Mouse (Mus musculus) megakaryocyte, embryonic 14.5 days (primary cell): ENCODE measurements around the gene Nfkbia. TPM values are rescaled to one million over a fixed set of nuclear protein-coding genes. Genes with fewer than 3 reads are reported as not detected.

Experiments
- H3K27me3 ChIP-seq: replicated peaks from 2 replicates; pipeline ENCODE3; 2012; ENCODE audit warnings: inconsistent platforms
- H3K36me3 ChIP-seq: replicated peaks from 2 replicates; pipeline ENCODE3; 2012; ENCODE audit warnings: low read length, inconsistent platforms, mixed read lengths
- H3K4me1 ChIP-seq: 2 replicates; pipeline ENCODE4 v1.6.1; 2012; ENCODE audit warnings: inconsistent platforms
- H3K4me3 ChIP-seq: replicated peaks from 2 replicates; pipeline ENCODE3; 2012; ENCODE audit warnings: moderate library complexity, mild to moderate bottlenecking, inconsistent platforms
- H3K9me3 ChIP-seq: 2 replicates; pipeline ENCODE4 v1.6.1; 2012; ENCODE audit warnings: inconsistent platforms
- FLI1 ChIP-seq: IDR thresholded peaks from 2 replicates; pipeline ENCODE4 v1.6.1; 2012; ENCODE audit warnings: low read length, inconsistent platforms, mixed read lengths
- GATA1 ChIP-seq: IDR thresholded peaks from 3 replicates; pipeline ENCODE4 v1.6.1; 2012; ENCODE audit warnings: mixed read lengths, low read length, inconsistent platforms, borderline replicate concordance
- polyA plus RNA-seq: library from polyadenylated mRNA; stranded (reverse); fragments of >175 nt; gene quantifications from 2 replicates; pipeline ENCODE4 v1.2.3, GENCODE M21; 2012; ENCODE audit warnings: low replicate concordance; ENCODE audit not compliant: insufficient read depth

The Nfkbia gene
- polyA plus RNA-seq, 1 experiment = 92.2 TPM

- Histone ChIP-seq H3K9me3 (peaks cover 8% of the 10 kb centered on the region), H3K36me3 (peaks cover 38% of the 10 kb centered on the region), H3K4me1 (peaks cover 53% of the 10 kb centered on the region), H3K4me3 (no peak overlapping the region), H3K27me3 (peaks cover 57% of the 10 kb centered on the region)
- TF ChIP-seq GATA1 (no peak), FLI1 (no peak)
Measured at GRCm38 (mm10) chr12:55484079-55484774, 8.2 kb downstream of the Nfkbia start.

GRCm38 (mm10) chr12:55483591-55483990 lies 8.9 kb downstream of the Nfkbia start:
- peaks cover 32% of the 10 kb centered on the region for H3K36me3 ChIP-seq
- H3K4me3 ChIP-seq = no peak overlapping the region
- peaks cover 49% of the 10 kb centered on the region for H3K4me1 ChIP-seq
- peaks cover 61% of the 10 kb centered on the region for H3K27me3 ChIP-seq
- peaks cover 8% of the 10 kb centered on the region for H3K9me3 ChIP-seq
- TF ChIP-seq GATA1 (no peak), FLI1 (no peak)

GRCm38 (mm10) chr12:55482732-55483131 lies 9.7 kb downstream of the Nfkbia start:
- Histone ChIP-seq H3K4me1 (peaks cover 41% of the 10 kb centered on the region), H3K4me3 (no peak overlapping the region), H3K36me3 (peaks cover 23% of the 10 kb centered on the region), H3K9me3 (peaks cover 8% of the 10 kb centered on the region), H3K27me3 (peaks cover 56% of the 10 kb centered on the region)
- TF ChIP-seq GATA1 = no peak
- TF ChIP-seq FLI1 = no peak

DNA sequence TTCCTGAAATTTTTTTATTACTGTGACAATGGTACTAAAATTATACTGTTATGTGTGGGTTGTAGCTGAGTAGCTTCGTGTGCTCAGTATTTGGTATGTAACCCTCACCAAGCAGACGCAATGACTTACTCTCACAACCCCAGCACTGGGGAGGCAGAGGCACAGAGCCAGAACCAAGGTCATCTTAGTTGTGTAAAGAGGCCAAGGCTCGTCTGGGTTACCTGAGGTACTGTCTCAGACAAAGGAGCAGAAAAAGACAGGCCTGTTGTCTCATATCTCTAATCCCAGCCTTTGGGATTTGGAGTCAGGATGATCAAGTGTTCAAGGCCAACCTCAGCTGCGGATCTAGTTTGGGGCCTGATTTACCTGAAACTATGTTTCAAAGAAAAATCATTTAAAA lies 10.7 kb downstream of the Nfkbia start:
- Histone ChIP-seq H3K36me3 (peaks cover 13% of the 10 kb centered on the region), H3K4me1 (peaks cover 31% of the 10 kb centered on the region), H3K9me3 (peaks cover 8% of the 10 kb centered on the region), H3K27me3 (peaks cover 57% of the 10 kb centered on the region), H3K4me3 (no peak overlapping the region)
- TF ChIP-seq GATA1 (no peak), FLI1 (no peak)

DNA sequence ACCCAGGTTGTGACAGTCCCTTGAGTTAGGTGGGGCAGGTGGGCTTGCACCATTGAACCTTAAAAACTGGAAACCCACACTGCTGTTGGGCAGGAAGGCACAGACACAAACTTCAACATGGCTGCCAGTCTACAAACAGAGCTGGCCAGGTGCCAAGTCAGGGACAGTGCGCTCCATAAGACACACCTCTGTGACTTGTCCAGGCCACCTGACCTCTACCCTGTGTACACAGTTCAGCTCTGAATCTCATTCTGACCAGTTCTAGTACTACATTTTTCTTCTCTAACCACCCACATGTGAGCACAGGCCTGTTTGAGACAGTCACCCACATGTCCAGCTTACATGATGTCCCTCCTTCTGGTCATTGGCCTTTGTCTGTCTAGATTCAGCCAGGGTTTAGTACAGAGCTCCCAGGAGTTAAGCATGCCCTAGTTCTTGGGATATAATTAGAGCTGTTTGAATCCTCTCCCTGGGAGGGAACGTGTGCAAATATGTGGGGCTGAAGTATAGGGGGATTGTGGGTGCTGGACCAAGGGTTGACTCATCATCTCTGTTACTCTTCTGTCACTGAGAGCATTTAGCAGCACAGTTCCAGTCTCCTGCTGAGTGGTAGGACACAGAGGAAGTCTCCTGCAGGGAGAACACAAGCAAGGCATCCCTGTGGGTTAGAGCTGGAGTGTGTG lies 11.8 kb downstream of the Nfkbia start:
- TF ChIP-seq FLI1 = no peak
- no peak for TF ChIP-seq GATA1
- Histone ChIP-seq H3K27me3 (peaks cover 57% of the 10 kb centered on the region), H3K9me3 (peaks cover 1% of the 10 kb centered on the region), H3K4me1 (peaks cover 26% of the 10 kb centered on the region), H3K4me3 (no peak overlapping the region), H3K36me3 (peaks cover 2% of the 10 kb centered on the region)

- Histone ChIP-seq H3K27me3 (peaks cover 52% of the 10 kb centered on the region), H3K9me3 (no peaks in the 10 kb centered on the region), H3K4me1 (peaks cover 33% of the 10 kb centered on the region), H3K36me3 (no peaks in the 10 kb centered on the region), H3K4me3 (no peak overlapping the region)
- TF ChIP-seq FLI1 (no peak), GATA1 (no peak)
Measured at GRCm38 (mm10) chr12:55478901-55479300, 13.5 kb downstream of the Nfkbia start.

DNA sequence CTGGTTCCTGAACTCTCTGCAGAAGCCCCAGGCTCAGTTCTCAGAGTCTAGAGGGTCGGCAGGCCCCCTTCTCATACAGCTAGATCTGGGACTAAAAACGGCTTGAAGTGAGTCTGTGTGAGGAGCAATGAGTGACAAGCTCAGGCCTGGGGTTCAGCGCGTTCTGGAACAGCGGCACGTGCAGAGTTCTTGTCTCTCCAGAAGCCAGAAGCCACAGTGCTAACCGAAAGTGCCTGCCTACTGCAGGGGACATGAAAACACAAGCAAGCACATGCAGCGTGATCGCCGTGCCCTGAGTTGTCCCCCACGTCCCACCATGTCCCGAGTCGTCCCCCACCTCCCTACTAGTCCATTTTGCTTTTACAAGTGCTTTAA lies 18.3 kb downstream of the Nfkbia start:
- Histone ChIP-seq H3K27me3 (peaks cover 56% of the 10 kb centered on the region), H3K4me3 (peak overlapping the region; percentile 62), H3K36me3 (no peaks in the 10 kb centered on the region), H3K9me3 (no peaks in the 10 kb centered on the region), H3K4me1 (peaks cover 48% of the 10 kb centered on the region)
- TF ChIP-seq GATA1 = no peak
- no peak for TF ChIP-seq FLI1

DNA sequence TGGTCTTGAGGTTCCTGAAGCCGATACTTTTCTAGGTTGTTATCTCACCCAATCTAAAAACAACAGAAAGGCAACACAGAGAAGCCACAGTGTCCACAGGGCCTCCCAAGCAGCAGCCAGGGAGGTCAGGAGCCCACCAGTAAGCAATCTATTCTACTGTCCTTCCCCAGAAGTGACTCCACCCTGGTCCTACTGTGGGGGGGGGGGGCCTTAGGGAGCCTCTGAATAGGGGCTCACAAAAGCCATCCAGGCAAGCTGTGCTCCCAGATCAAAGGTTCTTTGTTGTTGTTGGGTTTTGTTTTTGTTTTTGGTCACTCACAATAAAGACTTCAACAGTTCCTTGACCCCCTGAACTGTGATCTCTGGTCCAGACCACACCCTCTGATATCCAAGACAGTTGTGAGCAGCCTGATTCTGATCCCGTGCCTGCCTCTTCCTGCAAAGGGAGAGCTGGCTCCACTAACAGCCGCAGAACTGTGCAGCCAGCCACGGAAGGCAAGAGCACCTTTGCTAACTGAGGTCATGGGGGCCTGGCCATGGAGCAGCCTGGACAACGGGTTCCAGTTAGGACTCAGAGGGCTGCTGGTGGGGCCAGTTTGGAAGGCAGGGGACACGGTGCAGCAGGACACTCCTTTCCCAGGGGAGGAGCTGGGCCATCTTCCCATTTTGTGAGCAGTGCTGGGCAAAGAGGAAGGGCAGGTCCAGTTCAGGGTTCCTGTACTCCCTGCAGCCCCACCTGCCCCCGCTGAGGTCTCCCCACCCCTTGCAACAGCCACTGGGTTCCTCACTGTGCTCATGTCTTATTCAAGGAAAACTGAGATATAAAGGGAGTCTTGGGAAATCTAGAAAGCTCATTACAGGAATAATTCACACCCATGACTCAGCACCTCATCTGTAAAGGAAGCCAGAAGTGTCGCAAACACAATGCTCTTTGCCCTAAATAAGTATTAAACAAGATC lies 18.9 kb downstream of the Nfkbia start:
- H3K27me3 ChIP-seq = peaks cover 57% of the 10 kb centered on the region
- no peaks in the 10 kb centered on the region for H3K9me3 ChIP-seq
- peak overlapping the region; percentile 69 for H3K4me3 ChIP-seq
- H3K4me1 ChIP-seq = peaks cover 50% of the 10 kb centered on the region
- H3K36me3 ChIP-seq = no peaks in the 10 kb centered on the region
- TF ChIP-seq FLI1 (no peak), GATA1 (no peak)

GRCm38 (mm10) chr12:55471344-55471743 lies 21.1 kb downstream of the Nfkbia start:
- TF ChIP-seq GATA1 (no peak), FLI1 (no peak)
- Histone ChIP-seq H3K4me3 (no peak overlapping the region), H3K4me1 (peaks cover 72% of the 10 kb centered on the region), H3K36me3 (no peaks in the 10 kb centered on the region), H3K27me3 (peaks cover 51% of the 10 kb centered on the region), H3K9me3 (no peaks in the 10 kb centered on the region)

- Histone ChIP-seq H3K27me3 (peaks cover 46% of the 10 kb centered on the region), H3K36me3 (no peaks in the 10 kb centered on the region), H3K4me1 (peaks cover 81% of the 10 kb centered on the region), H3K9me3 (no peaks in the 10 kb centered on the region), H3K4me3 (no peak overlapping the region)
- TF ChIP-seq GATA1 (no peak), FLI1 (no peak)
Measured at GRCm38 (mm10) chr12:55470442-55470841, 22.0 kb downstream of the Nfkbia start.
